Mouse (Mus musculus) C2C12 (cell line): Measurements from ENCODE around the gene Eef1akmt3. TPM values are rescaled to one million over a fixed set of nuclear protein-coding genes. Genes with fewer than 3 reads are reported as not detected.

Experiments
- H3K27me3 ChIP-seq: one replicate; pipeline ENCODE4 v1.6.1; 2011; ENCODE audit not compliant: control insufficient read depth, insufficient read depth, insufficient read length
- H3K36me3 ChIP-seq: one replicate; pipeline ENCODE4 v1.6.1; 2011; ENCODE audit not compliant: control insufficient read depth, insufficient read depth
- H3K4me3 ChIP-seq: one replicate; pipeline ENCODE4 v1.5.1; 2011; ENCODE audit warnings: mild to moderate bottlenecking, control low read depth; ENCODE audit not compliant: poor library complexity, insufficient read depth, severe bottlenecking
- H3K79me2 ChIP-seq: one replicate; pipeline ENCODE4 v1.6.1; 2011; ENCODE audit not compliant: control insufficient read depth, insufficient read depth
- H3K79me3 ChIP-seq: one replicate; pipeline ENCODE4 v1.6.1; 2011; ENCODE audit warnings: low read depth, control low read depth
- H3ac ChIP-seq: one replicate; pipeline ENCODE3; 2011; ENCODE audit warnings: low read depth; ENCODE audit not compliant: control insufficient read depth, insufficient read length
- CEBPB ChIP-seq: IDR thresholded peaks from one replicate; pipeline ENCODE4 v1.6.1; 2011; ENCODE audit warnings: low read depth, mild to moderate bottlenecking, control low read depth, moderate library complexity
- CTCF ChIP-seq: IDR thresholded peaks from one replicate; pipeline ENCODE4 v1.5.1; 2011; ENCODE audit not compliant: control insufficient read depth, insufficient read depth, insufficient read length
- FOSL1 ChIP-seq: IDR thresholded peaks from one replicate; pipeline ENCODE4 v1.8.0; 2011; ENCODE audit warnings: mild to moderate bottlenecking, low read length; ENCODE audit not compliant: poor library complexity, insufficient read depth, severe bottlenecking
- MAX ChIP-seq: IDR thresholded peaks from one replicate; pipeline ENCODE4 v1.6.1; 2011; ENCODE audit warnings: mild to moderate bottlenecking, control low read depth
- MYOD1 ChIP-seq: IDR thresholded peaks from one replicate; pipeline ENCODE4 v1.6.1; 2011; ENCODE audit warnings: low read depth; ENCODE audit not compliant: control insufficient read depth, insufficient read length
- MYOG ChIP-seq: IDR thresholded peaks from one replicate; pipeline ENCODE4 v1.6.1; 2011; ENCODE audit not compliant: control insufficient read depth, insufficient read length; ENCODE audit errors: extremely low read depth
- USF1 ChIP-seq: IDR thresholded peaks from one replicate; pipeline ENCODE4 v1.6.1; 2011; ENCODE audit warnings: low read depth, mild to moderate bottlenecking, control low read depth, moderate library complexity
- polyA plus RNA-seq: library from polyadenylated mRNA; unstranded; fragments of >200 nt; fragmentation: generic; extraction: Trizol; gene quantifications from one replicate; pipeline ENCODE4 v1.2.1, GENCODE M21; 2012; ENCODE audit warnings: missing spikeins

Eef1akmt3 gene
- polyA plus RNA-seq, 1 experiment: 0.22 TPM

GRCm38 (mm10) chr10:127081996-127082620 is 40.8 kb upstream of the Eef1akmt3 start:
- TF ChIP-seq MAX (no peak), MYOD1 (peak; percentile 94)

GRCm38 (mm10) chr10:127080901-127081780 is 39.8 kb upstream of the Eef1akmt3 start:
- Histone ChIP-seq H3K36me3 (no peaks in the 10 kb centered on the region), H3ac (peak overlapping the region; percentile 32), H3K4me3 (no peak overlapping the region), H3K27me3 (peaks cover 4% of the 10 kb centered on the region), H3K79me3 (no peaks in the 10 kb centered on the region), H3K79me2 (no peaks in the 10 kb centered on the region)
- TF ChIP-seq MAX (no peak), FOSL1 (no peak), CEBPB (no peak), MYOD1 (no peak), MYOG (no peak), USF1 (no peak), CTCF (no peak)

More at GRCm38 (mm10) chr10:127081996-127082620, 40.8 kb upstream of the Eef1akmt3 start:
- no peaks in the 10 kb centered on the region for H3K79me3 ChIP-seq
- H3K36me3 ChIP-seq: no peaks in the 10 kb centered on the region
- no peak overlapping the region for H3K4me3 ChIP-seq
- H3ac ChIP-seq: no peak overlapping the region
- no peaks in the 10 kb centered on the region for H3K79me2 ChIP-seq
- H3K27me3 ChIP-seq: peaks cover 4% of the 10 kb centered on the region

- H3ac ChIP-seq: no peak overlapping the region
- no peak overlapping the region for H3K4me3 ChIP-seq
- no peaks in the 10 kb centered on the region for H3K36me3 ChIP-seq
- H3K79me3 ChIP-seq: no peaks in the 10 kb centered on the region
- no peaks in the 10 kb centered on the region for H3K79me2 ChIP-seq
- no peak for TF ChIP-seq MAX
- TF ChIP-seq USF1: no peak
- no peak for TF ChIP-seq CTCF
- peaks cover 4% of the 10 kb centered on the region for H3K27me3 ChIP-seq
Observed at GRCm38 (mm10) chr10:127079665-127080391, 38.5 kb upstream of the Eef1akmt3 start.

GRCm38 (mm10) chr10:127078677-127079575 is 37.6 kb upstream of the Eef1akmt3 start:
- Histone ChIP-seq H3K27me3 (peaks cover 4% of the 10 kb centered on the region), H3K36me3 (no peaks in the 10 kb centered on the region), H3K4me3 (peak overlapping the region; percentile 14), H3K79me3 (no peaks in the 10 kb centered on the region), H3ac (no peak overlapping the region), H3K79me2 (no peaks in the 10 kb centered on the region)
- no peak for TF ChIP-seq FOSL1

GRCm38 (mm10) chr10:127078001-127078676 is 36.8 kb upstream of the Eef1akmt3 start:
- Histone ChIP-seq H3K4me3 (peak overlapping the region; percentile 14), H3K36me3 (no peaks in the 10 kb centered on the region), H3K79me2 (no peaks in the 10 kb centered on the region), H3K27me3 (peaks cover 4% of the 10 kb centered on the region), H3ac (no peak overlapping the region), H3K79me3 (no peaks in the 10 kb centered on the region)
- TF ChIP-seq CEBPB (no peak), MYOG (no peak), USF1 (no peak), MAX (no peak), FOSL1 (no peak), MYOD1 (no peak), CTCF (no peak)
